Mouse (Mus musculus) regulatory T cell (primary cell): Measurements from ENCODE around the gene Ttc8.
"Not testable (repeated sequence)": the region's sequence is repeated elsewhere in the genome, so short reads cannot be mapped to it uniquely, and the experiment has no call there.

Experiments
- in situ Hi-C: fragments of 300-600 bp; cut with MboI, MseI; formaldehyde crosslinking; loops from one replicate; pipeline ENCODE4 v1.15.1; 2025; ENCODE audit warnings: high pct_unique_total_duplicates

The Ttc8 gene

GRCm38 (mm10) chr12:98920194-98920991 is at the start of gene Ttc8:
TSS of gene Ttc8 (plus strand) at chr12:98920574.
- in situ Hi-C loops = no loop called here

- in situ Hi-C loops = no loop called here
These were observed 47.5 kb upstream of the Ttc8 start for GRCm38 (mm10) chr12:98872836-98873235.

- in situ Hi-C loops = no loop called here
These were observed 45.2 kb upstream of the Ttc8 start for GRCm38 (mm10) chr12:98875216-98875615.

- in situ Hi-C loops = no loop called here
These were observed 41.7 kb upstream of the Ttc8 start for GRCm38 (mm10) chr12:98878693-98879092.

GRCm38 (mm10) chr12:98881796-98882195 is 38.6 kb upstream of the Ttc8 start:
- in situ Hi-C loops = no loop called here

GRCm38 (mm10) chr12:98884515-98884914 is 35.9 kb upstream of the Ttc8 start:
- in situ Hi-C loops = no loop called here

GRCm38 (mm10) chr12:98896761-98897160 is 23.6 kb upstream of the Ttc8 start:
- in situ Hi-C loops = loop anchor here (10.0 kb wide), 1 partner anchor 322 kb away; the partner anchor contains the start of gene Kcnk10

- in situ Hi-C loops = loop anchor here (10.0 kb wide), 1 partner anchor 325 kb away; the partner anchor contains the start of gene Kcnk10
These were observed 20.7 kb upstream of the Ttc8 start for GRCm38 (mm10) chr12:98899676-98900075.

GRCm38 (mm10) chr12:98900341-98900880 is 20.0 kb upstream of the Ttc8 start:
- in situ Hi-C loops = no loop called here

- in situ Hi-C loops = no loop called here
These were observed 19.2 kb upstream of the Ttc8 start, which contains the start of gene Eml5 for GRCm38 (mm10) chr12:98900881-98901801. TSS of gene Eml5 (minus strand) at chr12:98901484.

GRCm38 (mm10) chr12:98905466-98905865 is 14.9 kb upstream of the Ttc8 start:
- in situ Hi-C loops = no loop called here

- in situ Hi-C loops = no loop called here
These were observed 10.3 kb upstream of the Ttc8 start for GRCm38 (mm10) chr12:98910096-98910495.

GRCm38 (mm10) chr12:98931174-98931573 is 10.8 kb downstream of the Ttc8 start:
- in situ Hi-C loops = no loop called here

GRCm38 (mm10) chr12:98932441-98932840 is 12.1 kb downstream of the Ttc8 start:
- in situ Hi-C loops = no loop called here

GRCm38 (mm10) chr12:98932856-98933255 is 12.5 kb downstream of the Ttc8 start:
- in situ Hi-C loops = no loop called here

GRCm38 (mm10) chr12:98951295-98951694 is 30.9 kb downstream of the Ttc8 start:
- in situ Hi-C loops = not testable (repeated sequence)

GRCm38 (mm10) chr12:98956951-98957350 is 36.6 kb downstream of the Ttc8 start:
- in situ Hi-C loops = no loop called here

- in situ Hi-C loops = no loop called here
These were observed 37.1 kb downstream of the Ttc8 start for GRCm38 (mm10) chr12:98957455-98957854.

GRCm38 (mm10) chr12:98961008-98961407 is 40.6 kb downstream of the Ttc8 start:
- in situ Hi-C loops = loop anchor here (10.0 kb wide), 1 partner anchor 126 kb away; no protein-coding TSS in a partner anchor

GRCm38 (mm10) chr12:98961415-98961814 is 41.0 kb downstream of the Ttc8 start:
- in situ Hi-C loops = loop anchor here (10.0 kb wide), 1 partner anchor 127 kb away; no protein-coding TSS in a partner anchor

GRCm38 (mm10) chr12:98965441-98966135 is 45.2 kb downstream of the Ttc8 start:
- in situ Hi-C loops = loop anchor here (10.0 kb wide), 1 partner anchor 131 kb away; no protein-coding TSS in a partner anchor
